Mouse (Mus musculus): ENCODE measurements around the gene Tst. TPM values are rescaled to one million over a fixed set of nuclear protein-coding genes. Genes with fewer than 3 reads are reported as not detected.
A peak's percentile ranks its signal among the peaks of the same experiment; 100 is the strongest.

Gene Tst
- polyA plus RNA-seq (2017; shearing (Covaris generic)), result 1 to 10 TPM; 1.6 to 2.8 TPM

DNA sequence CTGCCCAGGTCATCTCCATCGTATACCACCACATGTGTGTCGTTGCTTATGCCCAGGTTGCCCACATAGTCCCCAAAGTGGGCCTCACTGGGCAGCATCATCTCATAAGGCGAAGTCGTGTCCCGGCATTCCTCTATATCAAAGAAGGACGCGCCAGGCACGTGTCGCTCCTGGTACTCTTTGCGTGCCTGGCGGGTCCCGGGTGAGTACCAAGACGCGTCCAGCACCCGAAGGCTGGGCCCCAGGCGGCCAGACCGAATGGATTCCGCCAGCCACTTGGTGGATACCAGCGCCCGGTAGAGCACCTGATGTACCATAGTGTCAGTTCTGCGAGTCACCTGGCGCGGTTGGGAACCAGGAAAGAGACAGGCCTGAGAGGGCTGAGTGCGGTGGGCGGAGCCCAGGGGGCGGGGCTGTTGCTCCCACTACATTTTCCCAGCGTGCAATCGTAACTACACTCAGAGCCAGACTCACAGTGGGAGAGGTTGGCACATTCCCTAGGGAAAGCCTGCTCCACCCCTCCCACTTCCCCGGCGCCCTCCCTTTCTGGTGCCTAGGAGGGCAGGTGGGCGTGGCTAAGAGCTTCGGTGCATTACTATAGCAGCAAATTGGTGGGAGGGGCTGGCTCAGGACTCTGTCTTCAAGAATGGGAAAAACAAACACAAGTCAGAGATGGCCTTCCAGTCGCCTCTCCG lies at the start of gene Tst:
Gene Tst, minus strand, starts transcription at position 391 of the 695 bp plus-strand sequence.
- peak; percentile 39 for ATAC-seq

GRCm38 (mm10) chr15:78455168-78455567 lies 49.5 kb upstream of the Tst start:
- ATAC-seq, result no peak

DNA sequence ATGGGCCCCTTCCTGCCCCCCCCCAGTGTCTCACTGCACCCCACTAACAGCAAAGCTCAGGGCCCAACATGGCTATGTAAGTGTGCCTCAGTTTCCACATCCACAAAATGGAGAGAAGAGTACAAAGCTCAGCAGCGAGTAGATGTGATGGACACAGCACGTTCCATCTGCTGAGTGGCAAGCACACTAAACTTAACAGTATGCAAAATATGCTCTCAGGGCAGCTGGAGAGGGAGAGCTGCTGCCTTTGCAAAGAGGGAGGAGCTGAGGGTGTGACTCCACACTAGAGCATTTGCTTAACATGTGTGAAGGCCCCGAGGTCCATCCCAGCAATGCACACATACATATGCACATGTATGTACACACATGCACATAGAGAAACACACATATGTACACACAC lies 47.2 kb upstream of the Tst start:
- ATAC-seq, result no peak

- no peak for ATAC-seq
Measured at GRCm38 (mm10) chr15:78451201-78451600, 45.5 kb upstream of the Tst start.

DNA sequence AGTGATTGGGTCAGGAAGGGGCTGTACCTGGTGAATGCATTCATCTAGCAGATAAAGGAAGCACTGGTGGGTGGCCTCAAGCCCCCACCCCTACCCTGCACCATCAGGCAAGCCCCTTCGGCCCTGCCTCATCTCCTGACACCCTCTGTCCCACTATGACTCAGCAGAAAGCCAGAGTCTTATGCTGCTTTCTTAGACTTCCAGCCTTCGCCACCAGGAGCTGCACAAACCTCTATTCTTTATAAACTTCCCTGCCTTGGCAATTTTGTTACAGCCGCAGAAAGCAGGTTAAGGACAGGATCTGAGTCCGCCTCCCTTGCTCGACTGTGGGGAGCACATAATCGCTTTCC lies 44.7 kb upstream of the Tst start:
- ATAC-seq, result peak; percentile 33

- peak; percentile 75 for ATAC-seq
Measured at GRCm38 (mm10) chr15:78449694-78450418, 44.1 kb upstream of the Tst start.

- ATAC-seq, result peak; percentile 44
Measured at GRCm38 (mm10) chr15:78449131-78449530, 43.4 kb upstream of the Tst start.

- peak; percentile 43 for ATAC-seq
Measured at GRCm38 (mm10) chr15:78447746-78448535, 42.2 kb upstream of the Tst start.

GRCm38 (mm10) chr15:78447121-78447520 lies 41.4 kb upstream of the Tst start:
- no peak for ATAC-seq

GRCm38 (mm10) chr15:78443857-78444256 lies 38.1 kb upstream of the Tst start:
- no peak for ATAC-seq

DNA sequence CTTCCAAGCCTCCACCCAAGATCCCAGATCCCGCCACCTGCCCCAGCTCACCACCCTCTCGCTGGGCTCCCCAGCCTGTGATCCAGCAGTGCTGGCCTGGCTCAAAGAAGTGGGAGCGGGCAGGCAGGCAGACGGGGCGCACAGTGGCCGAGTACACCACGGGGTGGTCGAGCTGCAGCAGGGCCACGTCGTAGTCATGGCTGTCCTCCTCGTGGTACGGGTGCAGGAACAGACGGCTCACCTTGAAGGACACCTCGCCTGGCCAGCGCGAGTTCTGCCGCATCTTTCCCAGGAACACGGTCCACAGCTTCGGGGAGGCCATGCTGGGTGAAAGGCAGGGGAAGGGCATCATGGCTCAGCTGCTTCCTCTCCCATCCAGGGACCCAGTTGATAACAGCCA lies 36.5 kb upstream of the Tst start:
- no peak for ATAC-seq

DNA sequence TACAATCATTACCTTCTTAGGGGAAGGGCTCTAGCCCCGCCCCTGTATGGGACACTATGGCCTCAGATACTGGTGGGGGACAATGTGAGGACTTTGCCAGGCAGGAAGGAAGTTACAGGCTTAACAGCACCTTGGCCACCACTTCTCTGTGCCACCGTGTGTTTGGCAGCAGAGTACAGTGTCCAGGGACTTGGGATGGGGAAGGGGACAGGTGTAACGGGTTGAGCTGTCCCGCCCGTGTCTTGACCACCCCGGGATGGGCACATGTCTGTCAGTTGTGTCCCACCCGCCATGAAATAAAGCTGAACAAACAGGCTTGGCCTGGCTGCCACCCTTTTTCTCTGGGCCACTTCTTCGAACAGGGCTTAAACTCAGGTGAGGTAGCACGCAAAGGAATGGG lies 33.3 kb upstream of the Tst start:
- no peak for ATAC-seq

DNA sequence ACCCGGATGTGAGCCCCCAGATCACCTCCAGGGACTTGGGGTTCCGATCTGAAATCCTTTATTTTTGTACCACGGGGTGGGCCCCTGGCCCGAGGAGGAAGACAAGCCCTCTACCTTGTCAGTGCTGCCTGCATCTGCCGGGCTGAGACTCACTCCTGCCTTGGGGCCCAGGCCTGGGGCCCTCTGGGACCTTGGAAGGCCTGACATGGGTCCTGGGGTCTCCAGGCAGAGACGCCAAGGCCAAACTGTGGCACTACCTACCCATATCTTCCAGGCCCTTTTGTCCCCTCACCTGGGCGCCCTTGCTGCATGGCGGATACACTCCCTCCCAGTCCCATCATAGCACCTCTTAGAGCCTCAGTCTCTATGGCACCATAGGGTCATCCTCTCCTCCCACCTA lies 32.8 kb upstream of the Tst start:
- no peak for ATAC-seq

GRCm38 (mm10) chr15:78438018-78438394 lies 32.3 kb upstream of the Tst start:
- no peak for ATAC-seq

GRCm38 (mm10) chr15:78437237-78438017 lies 31.7 kb upstream of the Tst start:
- ATAC-seq, result no peak

- no peak for ATAC-seq
Measured at GRCm38 (mm10) chr15:78436380-78437192, 30.9 kb upstream of the Tst start.

GRCm38 (mm10) chr15:78435681-78436080 lies 30.0 kb upstream of the Tst start:
- no peak for ATAC-seq

DNA sequence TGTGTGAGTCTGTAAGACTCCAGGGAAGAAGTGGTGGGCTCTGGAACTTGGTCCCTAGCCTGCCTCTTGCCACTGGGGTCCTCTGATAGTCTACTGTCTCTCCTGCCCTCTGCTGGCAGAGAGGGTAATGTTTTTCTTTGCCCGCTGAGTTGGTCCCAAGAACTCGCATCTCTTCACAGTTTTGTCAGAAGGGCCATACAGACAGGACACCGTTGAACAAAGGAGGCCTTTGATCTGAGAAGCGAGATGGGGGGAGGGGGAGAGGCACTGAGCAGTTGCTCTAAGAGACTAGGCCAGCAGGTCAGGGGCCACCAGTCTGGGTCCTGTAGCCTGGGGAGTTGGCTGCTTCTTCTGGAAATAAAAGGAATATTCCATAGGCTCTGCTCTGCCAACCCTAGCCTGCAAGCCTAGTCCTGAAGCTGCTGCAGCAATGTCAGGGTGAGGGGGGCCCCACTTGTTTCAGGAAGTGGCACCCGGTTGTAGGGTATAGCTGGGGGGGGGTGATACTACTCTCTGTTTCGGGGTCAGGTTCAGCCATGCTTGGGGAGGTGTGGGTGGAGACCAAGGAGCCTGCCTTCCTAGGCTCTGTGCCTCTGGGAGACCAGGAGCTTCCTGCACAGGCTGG lies 29.3 kb upstream of the Tst start:
- ATAC-seq, result no peak

- no peak for ATAC-seq
Measured at GRCm38 (mm10) chr15:78431541-78432121, 25.9 kb upstream of the Tst start.

GRCm38 (mm10) chr15:78430874-78431273 lies 25.2 kb upstream of the Tst start:
- ATAC-seq, result no peak
